20 mouse cellular contexts compared by ENCODE assay signal in genomic region chr7:37505096-37505495, GRCm38 (mm10).
DNase-seq lines count a peak whose midpoint lies in the region; ATAC-seq and TF ChIP-seq lines count a peak whose summit lies in the region.
"Had no signal": no experiment of that assay in that cellular context is flagged by ENCODE, and none has a peak within 500 bp of the region (broad histone marks: within the 10 kb centered on the region; RNA-seq: fewer than 3 reads in every experiment).

No protein-coding gene starts in this region.

- no peak for ATAC-seq in hindbrain, embryonic 11.5 days (ENCODE audit: low FRiP score)
- no peak for ATAC-seq in forebrain, embryonic 14.5 days
- no peak for ATAC-seq in hindbrain, embryonic 14.5 days (ENCODE audit: low FRiP score)
- ATAC-seq in midbrain, postnatal 0 days (ENCODE audit: low FRiP score), result no peak

- peaks cover 26% of the 10 kb centered on the region for H3K4me1 ChIP-seq in hindbrain, embryonic 10.5 days (replicated peaks)
- peaks cover 3% of the 10 kb centered on the region; the same call in 1 of the 2 replicates for H3K4me1 ChIP-seq in hindbrain, embryonic 11.5 days (replicated peaks; ENCODE audit: control insufficient read depth, insufficient read depth, low read length)
- peaks cover 19% of the 10 kb centered on the region for H3K4me1 ChIP-seq in forebrain, embryonic 14.5 days (ENCODE audit: control insufficient read depth, insufficient read depth, low read length)
- peaks cover 34% of the 10 kb centered on the region for H3K4me1 ChIP-seq in hindbrain, embryonic 14.5 days (replicated peaks; ENCODE audit: control insufficient read depth, insufficient read depth, low read length)
- H3K4me1 ChIP-seq in midbrain, postnatal 0 days (ENCODE audit: insufficient read depth, low read length), result 0 out of 2 replicates have a peak, but pooled peaks cover 5% of the 10 kb centered on the region
- H3K4me1 ChIP-seq: heart, embryonic 13.5 days had no signal

- H3K36me3 ChIP-seq in hindbrain, embryonic 10.5 days, result peaks cover 8% of the 10 kb centered on the region
- H3K36me3 ChIP-seq in hindbrain, embryonic 11.5 days (ENCODE audit: control insufficient read depth, insufficient read depth, low read length), result no peaks in the 10 kb centered on the region
- H3K36me3 ChIP-seq in forebrain, embryonic 14.5 days (ENCODE audit: control insufficient read depth, insufficient read depth, low read length), result no peaks in the 10 kb centered on the region
- H3K36me3 ChIP-seq in hindbrain, embryonic 14.5 days (replicated peaks; ENCODE audit: control insufficient read depth, insufficient read depth), result no peaks in the 10 kb centered on the region
- no peaks in the 10 kb centered on the region for H3K36me3 ChIP-seq in midbrain, postnatal 0 days (ENCODE audit: insufficient read depth, low read length)
- H3K36me3 ChIP-seq: embryonic facial prominence, embryonic 10.5 days; heart, embryonic 13.5 days had no signal

- TF ChIP-seq CTCF in midbrain, postnatal 0 days (IDR thresholded peaks at IDR 0.05), result no peak

- no peaks in the 10 kb centered on the region for H3K27me3 ChIP-seq in hindbrain, embryonic 10.5 days (ENCODE audit: insufficient read depth, poor library complexity, severe bottlenecking)
- no peaks in the 10 kb centered on the region for H3K27me3 ChIP-seq in hindbrain, embryonic 11.5 days (ENCODE audit: control insufficient read depth, insufficient read depth, low read length)
- no peaks in the 10 kb centered on the region for H3K27me3 ChIP-seq in forebrain, embryonic 14.5 days (replicated peaks; ENCODE audit: control insufficient read depth, insufficient read depth, low read length)
- H3K27me3 ChIP-seq in hindbrain, embryonic 14.5 days (ENCODE audit: control insufficient read depth, insufficient read depth, low read length), result no peaks in the 10 kb centered on the region
- H3K27me3 ChIP-seq in midbrain, postnatal 0 days (ENCODE audit: insufficient read depth, low read length), result no peaks in the 10 kb centered on the region
- H3K27me3 ChIP-seq: heart, embryonic 13.5 days had no signal

- no peak overlapping the region for H3K4me2 ChIP-seq in hindbrain, embryonic 11.5 days (replicated peaks; ENCODE audit: low read depth, low read length)
- 0 out of 2 replicates have a peak overlapping the region, but pooled peaks have one; percentile 7 for H3K4me2 ChIP-seq in forebrain, embryonic 14.5 days (ENCODE audit: low read length)
- peak overlapping the region; percentile 18 for H3K4me2 ChIP-seq in hindbrain, embryonic 14.5 days (replicated peaks)
- H3K4me2 ChIP-seq in midbrain, postnatal 0 days (ENCODE audit: low read depth, low read length, poor library complexity, severe bottlenecking), result peak overlapping the region; percentile 23; the same call in 1 of the 2 replicates
- H3K4me2 ChIP-seq: heart, embryonic 13.5 days had no signal

- 91% methylated on average over 11 of the region's 11 CpGs for WGBS in hindbrain, embryonic 10.5 days
- 89% methylated on average over 11 of the region's 11 CpGs for WGBS in hindbrain, embryonic 11.5 days
- 73% methylated on average over 11 of the region's 11 CpGs for WGBS in forebrain, embryonic 14.5 days
- WGBS in hindbrain, embryonic 14.5 days, result 59% methylated on average over 11 of the region's 11 CpGs
- 60% methylated on average over 11 of the region's 11 CpGs for WGBS in midbrain, postnatal 0 days

- H3K9ac ChIP-seq in hindbrain, embryonic 11.5 days (ENCODE audit: low read depth, low read length), result no peak overlapping the region
- H3K9ac ChIP-seq in forebrain, embryonic 14.5 days (ENCODE audit: low read length), result 0 out of 2 replicates have a peak overlapping the region, but pooled peaks have one; percentile 17
- peak overlapping the region; percentile 18 for H3K9ac ChIP-seq in hindbrain, embryonic 14.5 days
- H3K9ac ChIP-seq in midbrain, postnatal 0 days (replicated peaks; ENCODE audit: low read length, poor library complexity, severe bottlenecking), result no peak overlapping the region
- H3K9ac ChIP-seq: heart, embryonic 13.5 days had no signal

- H3K4me3 ChIP-seq in hindbrain, embryonic 10.5 days, result no peak overlapping the region
- H3K4me3 ChIP-seq in hindbrain, embryonic 11.5 days (ENCODE audit: low read depth, low read length), result no peak overlapping the region
- no peak overlapping the region for H3K4me3 ChIP-seq in forebrain, embryonic 14.5 days (ENCODE audit: low read depth, low read length)
- H3K4me3 ChIP-seq in hindbrain, embryonic 14.5 days (replicated peaks; ENCODE audit: low read length), result no peak overlapping the region
- no peak overlapping the region for H3K4me3 ChIP-seq in midbrain, postnatal 0 days (ENCODE audit: low read depth, low read length)
- H3K4me3 ChIP-seq: embryonic facial prominence, embryonic 10.5 days; heart, embryonic 13.5 days; myocyte had no signal

- H3K27ac ChIP-seq in hindbrain, embryonic 10.5 days, result 0 out of 2 replicates have a peak overlapping the region, but pooled peaks have one; percentile 1
- no peak overlapping the region for H3K27ac ChIP-seq in hindbrain, embryonic 11.5 days (ENCODE audit: low read depth, low read length)
- H3K27ac ChIP-seq in forebrain, embryonic 14.5 days (ENCODE audit: low read depth, low read length), result 0 out of 2 replicates have a peak overlapping the region, but pooled peaks have one; percentile 60
- H3K27ac ChIP-seq in hindbrain, embryonic 14.5 days, result peak overlapping the region; percentile 58
- H3K27ac ChIP-seq in midbrain, postnatal 0 days (ENCODE audit: low read depth, low read length), result peak overlapping the region; percentile 4; the same call in 1 of the 2 replicates
- H3K27ac ChIP-seq: embryonic facial prominence, embryonic 10.5 days; heart, embryonic 13.5 days; kidney, postnatal 0 days had no signal

- no peaks in the 10 kb centered on the region for H3K9me3 ChIP-seq in hindbrain, embryonic 10.5 days
- no peaks in the 10 kb centered on the region for H3K9me3 ChIP-seq in hindbrain, embryonic 11.5 days (ENCODE audit: control insufficient read depth, low read length)
- H3K9me3 ChIP-seq in forebrain, embryonic 14.5 days (replicated peaks; ENCODE audit: control insufficient read depth, low read length), result no peaks in the 10 kb centered on the region
- H3K9me3 ChIP-seq in hindbrain, embryonic 14.5 days (ENCODE audit: control insufficient read depth, low read length), result no peaks in the 10 kb centered on the region
- H3K9me3 ChIP-seq in midbrain, postnatal 0 days (ENCODE audit: low read length), result no peaks in the 10 kb centered on the region
- H3K9me3 ChIP-seq: embryonic facial prominence, embryonic 10.5 days; heart, embryonic 13.5 days had no signal

- DNase-seq in hindbrain, embryonic 10.5 days (ENCODE audit: low spot score), result no peak
- DNase-seq in hindbrain, embryonic 11.5 days (ENCODE audit: low spot score), result no peak
- DNase-seq in forebrain, embryonic 14.5 days (ENCODE audit: low spot score), result no peak
- DNase-seq in hindbrain, embryonic 14.5 days (ENCODE audit: low spot score), result no peak
- DNase-seq in midbrain, postnatal 0 days (ENCODE audit: low spot score), result no peak
- DNase-seq in layer of hippocampus, postnatal 10 days (ENCODE audit: low spot score in 2 of 2), result no peak
- no peak for DNase-seq in ovary, postnatal 14 days (ENCODE audit: low spot score)
- DNase-seq: adrenal gland, adult 2 months; cerebellum, adult 11-12 months; cerebellum, postnatal 10 days; gastrocnemius, postnatal 14 days; heart, adult 18-20 months; heart, postnatal 14 days; kidney, adult 11 months; right cerebral cortex, postnatal 4 days; thymus, postnatal 14 days had no signal

Comparison
In these comparisons a context has a peak if more than half of its experiments do, and no peak if none do; other contexts are left out.
1. H3K9ac ChIP-seq: peak in forebrain, embryonic 14.5 days (single experiment) and hindbrain, embryonic 14.5 days (single experiment); none in hindbrain, embryonic 11.5 days (single experiment) and midbrain, postnatal 0 days (single experiment).